Mouse (Mus musculus): ENCODE data around the gene Csf2rb2.

DNA sequence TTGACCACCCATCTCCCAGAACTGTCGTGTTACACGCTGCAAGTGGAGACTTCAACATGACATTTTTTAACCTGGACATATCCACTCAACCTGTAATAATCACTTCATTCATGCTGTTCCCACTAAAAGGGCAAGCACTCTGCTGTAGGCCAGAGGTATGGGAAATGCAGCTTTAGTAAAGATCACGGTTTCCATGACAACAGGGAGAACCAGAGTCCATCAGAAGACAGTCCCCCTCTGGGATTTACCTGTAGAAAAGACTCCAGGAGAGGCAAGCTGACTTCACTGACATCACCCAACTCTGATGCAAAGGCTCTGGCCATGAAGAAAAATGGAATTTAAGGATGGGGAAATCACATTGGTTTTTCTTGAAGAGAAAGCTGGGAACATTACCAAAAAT, 42.2 kb downstream of the Csf2rb2 start:
- TF ChIP-seq POLR2A (IDR thresholded peaks at IDR 0.05; ENCODE audit: control insufficient read depth, low read depth, low read length) (no peak), CTCF (IDR thresholded peaks at IDR 0.05; ENCODE audit: control insufficient read depth, insufficient read depth, insufficient replicate concordance, low read depth, low read length) (no peak)

All from testis, adult 2 months (tissue).